Mouse (Mus musculus) neural tube, embryonic 12.5 days (tissue): Measurements from ENCODE around the gene Dnajc11. TPM values are rescaled to one million over a fixed set of nuclear protein-coding genes. Genes with fewer than 3 reads are reported as not detected.
A peak's percentile ranks its signal among the peaks of the same experiment; 100 is the strongest.

Source experiments
- ATAC-seq: fragments of 200-750 bp; cut with Nextera tagmentation; 2 replicates; pipeline ENCODE4 v1.8.0; 2017; ENCODE audit warnings: low read depth, mild to moderate bottlenecking, moderate TSS enrichment, moderate library complexity; ENCODE audit not compliant: low FRiP score
- H3K27ac ChIP-seq: fragments of 300-500 bp; sonication (generic); 2 replicates; pipeline ENCODE4 v1.5.1; 2016
- H3K27me3 ChIP-seq: fragments of 300-500 bp; sonication (generic); replicated peaks from 2 replicates; pipeline ENCODE4 v1.6.1; 2016; ENCODE audit warnings: mild to moderate bottlenecking
- H3K36me3 ChIP-seq: fragments of 300-500 bp; sonication (generic); 2 replicates; pipeline ENCODE4 v1.6.1; 2016; ENCODE audit warnings: mild to moderate bottlenecking
- H3K4me1 ChIP-seq: fragments of 300-500 bp; sonication (generic); 2 replicates; pipeline ENCODE4 v1.6.1; 2016
- H3K4me2 ChIP-seq: fragments of 300-500 bp; sonication (generic); replicated peaks from 2 replicates; pipeline ENCODE4 v1.6.1; 2016; ENCODE audit warnings: mild to moderate bottlenecking
- H3K4me3 ChIP-seq: fragments of 300-500 bp; sonication (generic); 2 replicates; pipeline ENCODE4 v1.5.1; 2016
- H3K9ac ChIP-seq: fragments of 300-500 bp; sonication (generic); 2 replicates; pipeline ENCODE4 v1.6.1; 2016; ENCODE audit warnings: mild to moderate bottlenecking
- H3K9me3 ChIP-seq: fragments of 300-500 bp; sonication (generic); 2 replicates; pipeline ENCODE4 v1.6.1; 2016; ENCODE audit warnings: mild to moderate bottlenecking
- WGBS: fragments of 180-500 bp; shearing (Covaris S2); methylation state at CpG from one replicate; pipeline ENCODE4 v1.1.7; 2016; 5-methylcytosine and 5-hydroxymethylcytosine counted together
- polyA plus RNA-seq: library from polyadenylated mRNA; unstranded; fragments of >200 nt; fragmentation: Nextera tagmentation; extraction: Ambion mirVana; gene quantifications from 2 replicates; pipeline ENCODE4 v1.2.1, GENCODE M21; 2016

The Dnajc11 gene
- polyA plus RNA-seq, 1 experiment from 2014 or later = 91.4 TPM

DNA sequence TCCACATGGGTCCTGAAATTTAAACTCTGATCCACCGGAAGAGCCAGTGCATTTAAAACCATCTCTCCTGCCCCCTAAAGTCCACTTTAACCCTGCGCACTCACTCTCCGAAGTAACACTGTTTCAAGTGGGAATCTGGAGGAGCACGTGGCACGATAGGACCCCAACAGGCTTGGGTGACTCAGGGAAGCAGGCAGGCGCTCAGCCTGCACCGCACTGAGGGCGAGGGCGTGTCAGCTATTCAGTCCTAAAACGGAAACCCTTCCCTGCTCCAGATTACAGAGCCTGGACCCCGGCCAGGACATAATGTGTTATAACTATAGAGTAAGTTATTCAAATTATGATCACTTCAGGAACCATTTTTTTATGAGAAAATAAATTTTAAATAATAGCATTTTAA, 29.4 kb upstream of the Dnajc11 start:
- 61% methylated on average over 11 of the region's 11 CpGs for WGBS
- ATAC-seq = no peak

DNA sequence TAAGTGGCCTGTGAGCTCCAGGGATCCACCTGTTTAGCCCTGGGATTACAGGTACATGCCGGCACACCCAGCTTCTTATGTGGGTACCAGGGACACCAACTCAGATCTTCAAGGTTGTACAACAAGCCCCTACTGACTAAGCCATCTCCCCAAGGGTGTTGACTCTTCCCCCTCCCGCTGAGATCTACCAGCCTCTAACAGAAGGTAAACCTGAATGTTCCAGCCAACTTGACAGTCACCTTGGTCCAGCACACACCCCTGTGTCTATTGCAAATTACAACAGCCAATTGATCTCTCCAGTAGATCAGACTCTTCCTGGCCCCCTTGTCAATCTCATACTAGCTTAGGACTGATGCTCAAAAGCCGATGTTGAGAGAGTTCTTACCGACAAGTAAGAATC, 27.9 kb upstream of the Dnajc11 start:
- no peak for ATAC-seq
- WGBS = 78% methylated on average over 4 of the region's 4 CpGs

More for the DNA sequence above, 29.4 kb upstream of the Dnajc11 start:
- Histone ChIP-seq H3K36me3 (no peaks in the 10 kb centered on the region), H3K27ac (no peak overlapping the region), H3K4me3 (no peak overlapping the region), H3K9ac (no peak overlapping the region), H3K4me2 (no peak overlapping the region), H3K4me1 (peaks cover 7% of the 10 kb centered on the region; the same call in 1 of the 2 replicates), H3K27me3 (peaks cover 4% of the 10 kb centered on the region; the same call in 1 of the 2 replicates), H3K9me3 (no peaks in the 10 kb centered on the region)

DNA sequence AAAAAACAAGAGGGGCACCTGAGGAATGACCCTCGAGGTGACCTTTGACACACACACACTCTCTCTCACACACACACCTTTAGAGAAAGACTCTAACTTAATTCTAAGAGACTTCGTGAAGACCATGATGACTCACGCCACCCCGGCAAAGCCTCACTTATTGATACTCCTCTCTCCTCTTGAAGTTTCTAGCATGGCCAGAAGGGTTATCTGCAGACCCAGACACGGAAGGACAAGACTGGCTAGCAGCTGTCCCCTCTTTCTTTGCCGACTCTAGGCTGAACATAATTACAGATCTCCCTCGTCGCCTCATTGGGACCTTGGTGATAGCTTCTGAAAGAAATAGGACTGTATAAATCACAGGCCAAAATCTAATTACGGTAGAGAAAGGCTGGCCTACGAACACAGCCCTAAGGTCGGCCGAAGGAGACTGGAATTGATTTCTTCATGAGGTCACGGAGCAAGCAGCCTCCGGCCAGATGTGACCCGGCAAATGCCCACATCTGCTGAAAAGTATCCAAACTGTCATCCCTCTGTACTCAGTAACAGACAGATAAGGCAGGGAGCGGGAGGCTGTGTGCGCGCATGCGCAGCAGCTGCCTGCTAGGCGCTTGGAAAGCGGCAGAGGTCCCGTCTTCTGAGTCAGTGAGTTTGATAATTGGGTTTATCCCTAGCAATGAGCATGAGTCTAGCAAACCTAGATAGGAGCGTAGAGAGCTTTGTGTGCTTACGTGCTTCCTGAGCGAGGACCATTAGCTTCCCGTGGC, 25.7 kb upstream of the Dnajc11 start:
- no peak overlapping the region for H3K27ac ChIP-seq
- H3K27me3 ChIP-seq = peaks cover 4% of the 10 kb centered on the region; the same call in 1 of the 2 replicates
- H3K4me3 ChIP-seq = no peak overlapping the region
- ATAC-seq = no peak
- no peak overlapping the region for H3K9ac ChIP-seq
- H3K36me3 ChIP-seq = no peaks in the 10 kb centered on the region
- 72% methylated on average over 26 of the region's 26 CpGs for WGBS
- H3K4me1 ChIP-seq = peaks cover 7% of the 10 kb centered on the region; the same call in 1 of the 2 replicates
- H3K9me3 ChIP-seq = no peaks in the 10 kb centered on the region
- no peak overlapping the region for H3K4me2 ChIP-seq

More for the DNA sequence above, 27.9 kb upstream of the Dnajc11 start:
- Histone ChIP-seq H3K27ac (no peak overlapping the region), H3K4me3 (no peak overlapping the region), H3K9ac (no peak overlapping the region), H3K4me1 (peaks cover 7% of the 10 kb centered on the region; the same call in 1 of the 2 replicates), H3K36me3 (no peaks in the 10 kb centered on the region), H3K9me3 (no peaks in the 10 kb centered on the region), H3K27me3 (peaks cover 4% of the 10 kb centered on the region; the same call in 1 of the 2 replicates), H3K4me2 (no peak overlapping the region)

DNA sequence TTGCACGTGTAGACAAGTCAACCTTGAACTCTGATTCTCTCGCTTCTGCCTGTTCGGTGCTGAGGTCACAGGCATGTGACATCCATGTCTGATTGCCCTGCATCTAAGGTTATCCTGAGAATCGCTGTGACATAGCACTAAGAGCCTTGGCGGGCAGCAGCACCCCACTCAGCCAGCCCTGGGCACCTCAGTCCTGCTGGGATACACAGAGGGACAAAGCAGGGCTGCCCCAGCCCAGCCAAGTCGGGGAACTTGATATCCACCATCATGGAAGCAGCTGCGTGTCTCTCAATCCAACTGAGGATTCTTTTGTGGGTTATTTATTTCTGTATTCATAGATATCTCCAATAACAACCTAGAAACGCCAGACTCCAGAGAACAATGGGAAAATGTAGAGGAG, 24.7 kb upstream of the Dnajc11 start:
- no peaks in the 10 kb centered on the region for H3K36me3 ChIP-seq
- WGBS = 77% methylated on average over 8 of the region's 8 CpGs
- H3K27ac ChIP-seq = no peak overlapping the region
- H3K27me3 ChIP-seq = peaks cover 4% of the 10 kb centered on the region; the same call in 1 of the 2 replicates
- H3K9me3 ChIP-seq = no peaks in the 10 kb centered on the region
- H3K4me1 ChIP-seq = peaks cover 7% of the 10 kb centered on the region; the same call in 1 of the 2 replicates
- H3K4me2 ChIP-seq = no peak overlapping the region
- H3K9ac ChIP-seq = no peak overlapping the region
- H3K4me3 ChIP-seq = no peak overlapping the region
- ATAC-seq = no peak

DNA sequence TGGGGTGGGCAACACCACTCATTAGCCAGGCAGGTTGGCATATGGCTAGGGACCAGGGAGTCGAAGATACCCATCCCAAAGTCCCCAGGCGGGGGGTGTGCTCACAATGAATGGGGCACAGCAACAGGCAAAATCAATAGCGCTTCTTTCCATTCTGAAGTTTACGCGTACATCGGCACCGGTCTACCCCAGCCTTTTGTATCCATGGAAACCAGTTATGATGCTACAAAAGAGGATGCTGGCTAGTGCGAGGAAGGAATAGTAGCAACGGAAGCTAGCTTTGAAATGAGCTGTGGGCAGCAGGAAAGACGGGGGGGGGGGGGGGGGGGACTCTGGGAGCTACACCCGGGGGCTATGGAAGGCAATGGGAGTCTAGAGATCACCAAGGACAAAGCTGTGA, 17.2 kb upstream of the Dnajc11 start:
- WGBS = 84% methylated on average over 11 of the region's 11 CpGs
- no peak for ATAC-seq
- no peak overlapping the region for H3K9ac ChIP-seq

DNA sequence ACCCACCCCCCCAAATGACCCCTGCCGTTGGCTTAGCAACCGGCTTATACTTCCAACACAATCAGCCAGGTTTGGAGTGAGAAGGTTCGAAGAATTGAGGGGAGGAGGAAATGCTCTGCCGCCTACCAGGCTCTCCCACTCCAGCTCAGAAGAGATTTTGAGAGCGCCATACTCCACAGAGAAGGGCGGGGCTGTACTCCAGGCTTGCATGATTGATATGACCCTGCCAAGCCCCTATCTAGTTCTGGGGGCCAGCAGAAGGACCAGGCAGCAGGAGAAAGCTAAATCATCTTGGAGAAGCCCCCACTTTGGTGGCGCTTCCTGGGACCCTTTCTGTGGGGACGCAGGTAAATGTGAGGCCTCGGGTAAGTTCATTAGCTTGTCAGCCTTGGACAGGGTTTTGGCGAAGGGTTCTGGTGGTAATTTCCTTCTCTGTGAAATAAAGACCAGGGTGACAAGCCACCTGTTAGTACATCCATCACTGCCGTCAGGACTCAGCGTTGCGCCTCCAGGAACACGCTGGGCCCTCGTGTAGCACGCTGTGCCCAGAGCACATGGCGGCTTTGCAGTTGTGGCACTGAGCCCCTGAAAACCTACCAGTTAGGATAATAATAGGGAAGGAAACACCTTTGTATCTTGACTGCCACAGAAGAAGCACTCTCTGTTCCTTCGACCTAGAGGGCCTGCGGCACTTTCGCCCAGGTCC, 14.2 kb upstream of the Dnajc11 start:
- H3K36me3 ChIP-seq = no peaks in the 10 kb centered on the region
- H3K9ac ChIP-seq = no peak overlapping the region
- H3K27me3 ChIP-seq = no peaks in the 10 kb centered on the region
- H3K4me3 ChIP-seq = no peak overlapping the region
- no peaks in the 10 kb centered on the region for H3K9me3 ChIP-seq
- no peak overlapping the region for H3K4me2 ChIP-seq
- no peak for ATAC-seq
- H3K4me1 ChIP-seq = no peaks in the 10 kb centered on the region
- no peak overlapping the region for H3K27ac ChIP-seq
- 73% methylated on average over 20 of the region's 20 CpGs for WGBS

More for the DNA sequence above, 17.2 kb upstream of the Dnajc11 start:
- H3K4me3 ChIP-seq = no peak overlapping the region
- H3K36me3 ChIP-seq = no peaks in the 10 kb centered on the region
- no peaks in the 10 kb centered on the region for H3K4me1 ChIP-seq
- H3K27me3 ChIP-seq = no peaks in the 10 kb centered on the region
- H3K4me2 ChIP-seq = no peak overlapping the region
- H3K9me3 ChIP-seq = no peaks in the 10 kb centered on the region
- no peak overlapping the region for H3K27ac ChIP-seq

DNA sequence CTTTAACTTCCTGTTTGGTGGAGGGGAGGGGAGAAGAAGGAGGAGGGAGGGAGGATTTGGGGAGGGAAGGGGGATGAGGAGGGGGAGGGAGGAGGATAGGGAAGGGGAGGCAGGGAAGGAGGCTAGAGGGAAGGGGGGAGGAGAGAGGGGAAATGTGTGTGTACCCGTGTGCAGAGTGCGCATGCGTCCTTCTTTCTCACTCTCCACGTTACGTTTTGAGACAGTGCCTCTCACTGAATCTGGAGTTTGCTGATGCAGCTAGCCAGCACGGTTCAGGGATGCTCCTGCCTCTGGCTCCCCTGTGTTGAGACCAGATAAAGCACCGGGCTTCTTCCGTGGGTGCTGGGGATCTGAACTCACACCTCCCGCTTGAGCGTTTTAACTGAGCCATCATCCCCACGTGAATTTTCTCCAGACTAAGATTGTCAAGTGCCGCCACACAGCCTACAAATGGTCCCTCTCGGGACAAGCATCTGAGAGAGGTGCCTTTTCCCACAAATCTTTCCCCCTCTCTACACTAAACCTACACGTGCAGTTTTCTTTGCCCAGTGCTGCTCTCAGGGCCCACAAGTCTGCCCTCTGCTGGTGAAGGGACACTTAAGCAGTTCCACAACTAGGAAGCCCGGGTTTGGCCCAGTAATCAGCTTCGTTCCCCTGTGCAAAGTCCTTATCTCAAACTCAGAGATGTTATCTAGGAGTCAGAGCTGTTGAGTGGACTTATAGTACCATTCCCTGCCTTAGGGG, 13.4 kb upstream of the Dnajc11 start:
- Histone ChIP-seq H3K9ac (no peak overlapping the region), H3K4me2 (peak overlapping the region; percentile 53), H3K36me3 (no peaks in the 10 kb centered on the region), H3K4me3 (no peak overlapping the region), H3K9me3 (no peaks in the 10 kb centered on the region), H3K4me1 (no peaks in the 10 kb centered on the region), H3K27me3 (no peaks in the 10 kb centered on the region), H3K27ac (no peak overlapping the region)
- 15% methylated on average over 16 of the region's 16 CpGs for WGBS
- ATAC-seq = peak; percentile 48; the same call in 1 of the 2 replicates

DNA sequence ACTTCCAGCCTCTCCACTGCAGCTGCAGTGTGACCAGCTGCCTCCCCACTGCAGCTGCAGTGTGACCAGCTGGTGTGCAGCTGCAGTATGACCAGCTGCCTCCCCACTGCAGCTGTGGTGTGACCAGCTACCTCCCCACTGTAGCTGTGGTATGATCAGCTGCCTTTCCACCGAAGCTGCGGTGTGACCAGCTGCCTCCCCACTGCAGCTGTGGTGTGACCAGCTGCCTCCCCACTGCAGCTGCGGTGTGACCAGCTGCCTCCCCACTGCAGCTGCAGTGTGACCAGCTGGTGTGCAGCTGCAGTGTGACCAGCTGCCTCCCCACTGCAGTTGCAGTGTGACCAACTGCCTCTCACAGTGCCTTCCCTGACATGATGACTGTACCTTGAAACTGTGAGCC, 11.4 kb upstream of the Dnajc11 start:
- 88% methylated on average over 3 of the region's 3 CpGs for WGBS
- H3K4me2 ChIP-seq = no peak overlapping the region
- ATAC-seq = no peak
- no peak overlapping the region for H3K4me3 ChIP-seq
- no peak overlapping the region for H3K27ac ChIP-seq
- H3K9ac ChIP-seq = no peak overlapping the region
- H3K27me3 ChIP-seq = no peaks in the 10 kb centered on the region
- no peaks in the 10 kb centered on the region for H3K4me1 ChIP-seq
- no peaks in the 10 kb centered on the region for H3K9me3 ChIP-seq
- no peaks in the 10 kb centered on the region for H3K36me3 ChIP-seq

DNA sequence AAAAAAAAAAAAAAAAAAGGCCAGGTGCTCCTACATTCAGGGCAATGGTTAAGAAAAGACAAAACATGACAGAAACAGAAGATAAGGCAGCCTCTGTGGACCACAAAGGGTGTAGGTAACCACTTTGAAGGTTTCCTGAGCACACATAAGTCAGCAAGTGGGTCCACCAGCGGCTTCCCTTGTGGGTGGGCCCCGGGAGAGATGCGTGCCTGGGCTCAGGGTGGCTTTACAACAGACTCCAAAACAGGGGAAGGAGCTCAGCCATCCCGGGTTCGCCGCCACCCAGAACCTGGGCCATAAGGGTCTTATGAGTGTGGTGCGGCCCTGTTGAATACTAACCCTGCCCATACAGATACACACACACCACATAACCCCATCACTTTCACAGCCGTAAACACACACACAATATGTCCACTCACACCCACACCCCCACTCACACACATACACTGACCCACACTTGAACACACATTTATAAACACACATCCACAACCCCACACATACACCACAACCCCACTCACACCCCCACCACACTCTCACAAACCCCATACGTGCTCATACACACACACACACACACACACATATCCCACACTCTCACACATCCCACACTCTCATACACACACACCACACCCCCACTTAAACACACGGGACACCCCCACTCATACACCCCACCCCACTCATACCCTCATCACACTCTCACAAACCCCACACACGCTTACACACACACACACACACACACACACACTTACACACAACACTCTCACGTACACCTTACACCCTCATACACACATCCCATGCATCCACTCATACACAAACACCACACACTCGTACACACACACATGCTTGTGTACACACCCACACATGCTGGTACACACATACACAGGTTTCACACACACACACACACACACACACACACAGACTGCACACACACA, 651 bp upstream of the Dnajc11 start:
- Histone ChIP-seq H3K9ac (no peak overlapping the region; the same call in 1 of the 2 replicates), H3K4me3 (peak overlapping the region; percentile 97; the same call in 1 of the 2 replicates), H3K9me3 (no peaks in the 10 kb centered on the region)

DNA sequence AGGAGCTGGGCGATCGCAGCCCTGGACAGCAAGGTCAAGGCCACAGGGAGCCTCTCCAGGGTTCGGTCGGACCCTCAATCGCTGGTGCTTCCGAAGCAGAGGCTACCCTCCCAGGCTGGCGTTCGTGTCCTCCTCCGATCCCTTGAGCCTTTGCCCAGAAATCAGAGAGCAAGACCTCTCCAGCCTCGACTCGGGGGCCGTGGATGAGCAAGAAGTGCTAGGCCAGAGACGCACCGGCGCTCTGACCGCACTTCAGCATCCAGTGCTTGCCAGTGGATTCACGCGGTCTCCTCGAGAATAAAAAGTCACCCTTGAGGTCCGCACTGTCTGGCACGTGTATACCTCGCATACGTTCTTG, 703 bp downstream of the Dnajc11 start:
- H3K4me3 ChIP-seq = peak overlapping the region; percentile 97
- H3K27me3 ChIP-seq = no peaks in the 10 kb centered on the region
- ATAC-seq = no peak
- H3K4me1 ChIP-seq = peaks cover 19% of the 10 kb centered on the region
- H3K9me3 ChIP-seq = no peaks in the 10 kb centered on the region
- peak overlapping the region; percentile 91 for H3K9ac ChIP-seq
- H3K36me3 ChIP-seq = no peaks in the 10 kb centered on the region
- no peak overlapping the region for H3K27ac ChIP-seq
- 2% methylated on average over 23 of the region's 23 CpGs for WGBS
- peak overlapping the region; percentile 98 for H3K4me2 ChIP-seq

More for the DNA sequence above, 651 bp upstream of the Dnajc11 start:
- peak; percentile 74 for ATAC-seq
- Histone ChIP-seq H3K4me2 (peak overlapping the region; percentile 98), H3K4me1 (peaks cover 19% of the 10 kb centered on the region), H3K27ac (no peak overlapping the region; the same call in 1 of the 2 replicates), H3K36me3 (no peaks in the 10 kb centered on the region), H3K27me3 (no peaks in the 10 kb centered on the region)
- 84% methylated on average over 13 of the region's 13 CpGs for WGBS

DNA sequence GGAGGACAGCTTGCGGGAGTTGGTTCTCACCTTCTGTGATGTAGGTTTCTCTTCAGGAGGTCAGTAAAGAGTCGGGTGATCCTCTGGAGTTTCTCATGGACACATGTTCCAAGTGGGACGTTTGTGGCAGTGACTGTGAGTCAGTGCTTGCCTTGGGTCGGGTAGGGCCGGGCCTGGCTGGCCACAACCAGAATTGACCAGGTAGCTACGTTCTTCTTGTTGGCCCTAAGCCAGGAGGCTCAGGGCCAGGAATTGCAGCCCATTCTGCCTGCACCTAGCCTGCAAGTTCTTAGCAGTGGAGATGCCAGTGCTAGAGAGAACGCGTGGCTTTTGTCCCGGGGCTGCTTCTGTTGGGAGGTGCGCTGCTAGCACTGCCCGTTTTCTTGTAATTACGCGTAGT, 4.0 kb downstream of the Dnajc11 start:
- no peaks in the 10 kb centered on the region for H3K27me3 ChIP-seq
- H3K27ac ChIP-seq = no peak overlapping the region
- H3K9me3 ChIP-seq = no peaks in the 10 kb centered on the region
- peaks cover 19% of the 10 kb centered on the region for H3K4me1 ChIP-seq
- H3K4me2 ChIP-seq = no peak overlapping the region
- no peak overlapping the region for H3K4me3 ChIP-seq
- H3K9ac ChIP-seq = no peak overlapping the region
- no peaks in the 10 kb centered on the region; the same call in 1 of the 2 replicates for H3K36me3 ChIP-seq
- 93% methylated on average over 13 of the region's 13 CpGs for WGBS
- ATAC-seq = no peak
